Mouse (Mus musculus) heart, embryonic 16.5 days (tissue): Measurements from ENCODE around the gene Bicd1. TPM values are rescaled to one million over a fixed set of nuclear protein-coding genes. Genes with fewer than 3 reads are reported as not detected.

Experiments used
- ATAC-seq: fragments of 200-750 bp; cut with Nextera tagmentation; replicated peaks from 2 replicates; pipeline ENCODE4 v1.8.0; 2017; ENCODE audit warnings: moderate number of reproducible peaks; ENCODE audit not compliant: insufficient read depth, low FRiP score; ENCODE audit errors: extremely low read depth
- H3K27ac ChIP-seq: fragments of 300-500 bp; sonication (generic); 2 replicates; pipeline ENCODE4 v1.5.1; 2014; ENCODE audit warnings: mild to moderate bottlenecking, low read length, control low read depth, moderate library complexity
- H3K27me3 ChIP-seq: fragments of 300-500 bp; sonication (generic); 2 replicates; pipeline ENCODE4 v1.6.1; 2014; ENCODE audit warnings: low read length, mixed read lengths; ENCODE audit not compliant: control insufficient read depth, insufficient read depth
- H3K36me3 ChIP-seq: fragments of 300-500 bp; sonication (generic); 2 replicates; pipeline ENCODE4 v1.6.1; 2014; ENCODE audit not compliant: control insufficient read depth, insufficient read depth
- H3K4me1 ChIP-seq: fragments of 300-500 bp; sonication (generic); 2 replicates; pipeline ENCODE4 v1.6.1; 2014; ENCODE audit warnings: low read length, mixed read lengths; ENCODE audit not compliant: control insufficient read depth, insufficient read depth
- H3K4me2 ChIP-seq: fragments of 300-500 bp; sonication (generic); 2 replicates; pipeline ENCODE4 v1.6.1; 2014; ENCODE audit warnings: low read depth, mild to moderate bottlenecking, control low read depth, low read length
- H3K4me3 ChIP-seq: fragments of 300-500 bp; sonication (generic); 2 replicates; pipeline ENCODE4 v1.5.1; 2014; ENCODE audit warnings: mild to moderate bottlenecking, control low read depth, low read length
- H3K9ac ChIP-seq: fragments of 300-500 bp; sonication (generic); 2 replicates; pipeline ENCODE4 v1.6.1; 2014; ENCODE audit warnings: low read length, control low read depth
- H3K9me3 ChIP-seq: fragments of 300-500 bp; sonication (generic); replicated peaks from 2 replicates; pipeline ENCODE4 v1.6.1; 2016; ENCODE audit warnings: low read length; ENCODE audit not compliant: control insufficient read depth
- WGBS: fragments of 180-500 bp; shearing (Covaris S2); extraction: QIAGEN DNeasy Blood & Tissue Kit; methylation state at CpG from one replicate; pipeline ENCODE4 v1.1.7; 2014; 5-methylcytosine and 5-hydroxymethylcytosine counted together
- polyA plus RNA-seq: library from polyadenylated mRNA; unstranded; fragments of >200 nt; fragmentation: Nextera tagmentation; extraction: Ambion mirVana; gene quantifications from 2 replicates; pipeline ENCODE4 v1.2.1, GENCODE M21; 2015

Bicd1 gene
- polyA plus RNA-seq, 1 experiment from 2014 or later: 5.6 TPM

DNA sequence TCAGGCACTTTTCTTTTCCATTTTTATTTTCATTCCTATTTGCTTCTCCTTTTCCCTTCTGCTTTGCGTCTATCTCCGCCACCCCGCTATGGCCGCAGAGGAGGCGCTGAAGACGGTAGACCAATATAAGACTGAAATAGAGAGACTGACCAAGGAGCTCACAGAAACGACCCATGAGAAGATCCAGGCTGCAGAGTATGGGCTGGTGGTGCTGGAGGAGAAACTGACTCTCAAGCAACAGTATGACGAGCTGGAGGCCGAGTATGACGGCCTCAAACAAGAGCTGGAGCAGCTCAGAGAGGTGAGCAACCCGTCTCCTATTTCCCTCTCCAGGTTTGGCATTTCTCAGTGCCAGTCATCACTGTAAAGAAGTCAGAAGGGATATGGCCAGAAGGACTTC lies 655 bp downstream of the Bicd1 start:
- Histone ChIP-seq H3K4me3 (peak overlapping the region; percentile 72), H3K9me3 (no peaks in the 10 kb centered on the region), H3K27ac (peak overlapping the region; percentile 51), H3K9ac (peak overlapping the region; percentile 72), H3K36me3 (no peaks in the 10 kb centered on the region), H3K27me3 (no peaks in the 10 kb centered on the region), H3K4me2 (peak overlapping the region; percentile 80), H3K4me1 (peaks cover 11% of the 10 kb centered on the region)
- ATAC-seq: 0 out of 2 replicates have a peak, but pooled peaks have one; percentile 2
- WGBS: 1% methylated on average over 11 of the region's 11 CpGs

DNA sequence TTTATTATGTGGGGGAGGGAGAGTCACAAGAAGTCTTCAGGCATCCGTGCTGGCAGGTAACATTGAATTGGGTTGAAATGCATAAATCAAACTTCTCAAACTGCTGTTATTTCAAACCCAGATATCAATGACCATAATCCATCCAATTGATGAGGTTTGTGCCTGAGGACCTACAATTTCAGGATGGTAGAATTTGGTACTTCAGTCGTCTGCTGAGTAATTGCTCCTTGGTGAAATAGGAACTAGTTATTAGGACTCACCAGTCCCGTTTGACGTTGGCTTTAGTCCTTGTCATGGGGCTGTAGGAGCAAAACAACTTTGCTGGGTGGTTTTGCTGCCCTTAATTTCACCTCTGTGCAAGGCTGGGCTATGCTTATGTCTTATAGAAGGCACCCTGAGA lies 1.2 kb downstream of the Bicd1 start:
- no peak for ATAC-seq
- no peaks in the 10 kb centered on the region for H3K27me3 ChIP-seq
- peak overlapping the region; percentile 80 for H3K4me2 ChIP-seq
- H3K4me1 ChIP-seq: peaks cover 11% of the 10 kb centered on the region
- H3K27ac ChIP-seq: no peak overlapping the region
- WGBS: 23% methylated on average over 4 of the region's 4 CpGs
- peak overlapping the region; percentile 72 for H3K4me3 ChIP-seq
- H3K36me3 ChIP-seq: no peaks in the 10 kb centered on the region
- H3K9me3 ChIP-seq: no peaks in the 10 kb centered on the region
- no peak overlapping the region for H3K9ac ChIP-seq

DNA sequence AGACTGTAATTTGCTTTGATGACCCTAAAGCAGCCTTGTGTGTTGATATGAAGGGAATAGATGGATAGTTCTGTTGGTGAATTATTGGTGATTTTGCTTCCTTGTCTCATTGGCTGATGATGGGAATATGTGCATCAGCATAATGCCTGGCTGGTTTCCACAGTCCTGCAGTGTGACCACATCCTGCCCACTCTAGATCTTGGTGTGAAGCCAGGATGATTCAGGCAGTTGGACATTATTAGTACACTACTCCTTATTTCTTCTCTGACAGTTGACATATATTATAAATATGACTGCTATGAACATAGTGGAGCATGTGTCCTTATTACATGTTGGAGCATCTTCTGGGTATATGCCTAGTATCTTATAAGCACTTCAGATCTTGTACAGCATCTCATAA lies 4.6 kb downstream of the Bicd1 start:
- no peaks in the 10 kb centered on the region for H3K36me3 ChIP-seq
- peaks cover 11% of the 10 kb centered on the region for H3K4me1 ChIP-seq
- H3K27me3 ChIP-seq: no peaks in the 10 kb centered on the region
- no peak overlapping the region for H3K9ac ChIP-seq
- H3K9me3 ChIP-seq: no peaks in the 10 kb centered on the region
- no peak overlapping the region for H3K27ac ChIP-seq
- no peak overlapping the region for H3K4me2 ChIP-seq
- no peak overlapping the region for H3K4me3 ChIP-seq
- no peak for ATAC-seq

DNA sequence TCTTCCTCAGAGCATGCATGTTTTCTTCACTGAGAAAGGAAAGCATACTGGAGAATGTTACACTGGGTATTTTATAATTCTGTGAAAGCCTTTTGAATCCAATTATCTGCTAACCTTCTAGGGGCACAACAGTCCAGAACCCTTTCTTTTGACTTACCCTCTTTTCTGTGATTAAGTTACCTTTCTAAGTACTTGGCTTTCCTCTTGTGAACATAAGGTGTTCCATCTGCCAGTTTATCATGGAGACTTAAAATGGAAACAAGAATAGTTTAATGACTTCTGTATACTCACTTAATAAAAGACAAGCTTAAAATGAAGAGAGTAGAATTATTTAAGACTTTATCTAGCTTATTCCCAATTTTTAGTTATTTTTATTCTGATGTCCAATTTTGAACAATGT lies 16.1 kb downstream of the Bicd1 start:
- no peaks in the 10 kb centered on the region for H3K27me3 ChIP-seq
- no peaks in the 10 kb centered on the region for H3K9me3 ChIP-seq
- no peak overlapping the region for H3K4me2 ChIP-seq

DNA sequence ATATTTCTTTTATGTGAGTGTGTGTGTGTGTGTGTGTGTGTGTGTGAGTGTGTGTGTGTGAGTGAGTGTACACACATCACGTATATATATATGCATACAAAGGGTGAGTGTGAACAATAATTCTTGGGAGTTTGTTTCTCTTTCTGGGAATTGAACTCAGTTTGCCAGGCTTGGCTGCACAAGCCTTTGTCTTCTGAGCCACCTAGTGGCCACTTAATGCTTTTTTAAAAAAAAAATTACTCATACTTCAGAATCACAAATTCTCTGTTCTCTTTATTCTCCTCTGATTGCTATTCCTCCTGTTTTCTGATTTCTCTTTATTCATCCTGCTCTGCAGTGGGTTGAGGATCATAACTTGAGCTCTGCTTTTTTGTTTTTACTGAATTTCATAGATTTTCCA lies 30.5 kb downstream of the Bicd1 start:
- H3K4me1 ChIP-seq: no peaks in the 10 kb centered on the region
- no peak overlapping the region for H3K4me2 ChIP-seq
- no peaks in the 10 kb centered on the region for H3K27me3 ChIP-seq
- no peak overlapping the region for H3K4me3 ChIP-seq
- 0 out of 2 replicates have a peak, but pooled peaks cover 4% of the 10 kb centered on the region for H3K9me3 ChIP-seq
- no peak overlapping the region for H3K27ac ChIP-seq
- no peak for ATAC-seq
- no peaks in the 10 kb centered on the region for H3K36me3 ChIP-seq
- H3K9ac ChIP-seq: no peak overlapping the region
- WGBS: 89% methylated on average over 1 of the region's 1 CpGs

More for the DNA sequence above, 16.1 kb downstream of the Bicd1 start:
- no peak for ATAC-seq
- Histone ChIP-seq H3K4me3 (no peak overlapping the region), H3K4me1 (no peaks in the 10 kb centered on the region), H3K9ac (no peak overlapping the region), H3K36me3 (no peaks in the 10 kb centered on the region), H3K27ac (no peak overlapping the region)

DNA sequence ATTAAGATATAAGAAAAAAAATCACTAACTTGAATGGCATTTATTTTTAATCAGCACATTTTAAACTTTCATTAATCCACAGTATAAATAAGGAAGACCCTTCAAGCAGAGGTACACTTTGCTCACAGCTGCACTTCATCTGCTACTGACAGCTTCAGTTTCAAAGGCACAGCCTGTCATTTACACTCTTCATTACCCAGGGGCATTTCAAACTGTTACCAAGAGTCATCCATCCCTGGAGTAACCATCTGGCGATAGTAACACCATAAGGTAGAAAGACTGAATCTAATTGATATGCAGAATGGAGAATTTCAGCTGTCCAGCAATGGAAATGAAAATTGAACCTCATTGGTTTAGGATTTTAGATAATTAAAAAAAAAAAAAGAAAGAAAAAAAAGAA lies 34.2 kb downstream of the Bicd1 start:
- no peak for ATAC-seq
- WGBS: 68% methylated on average over 1 of the region's 1 CpGs

DNA sequence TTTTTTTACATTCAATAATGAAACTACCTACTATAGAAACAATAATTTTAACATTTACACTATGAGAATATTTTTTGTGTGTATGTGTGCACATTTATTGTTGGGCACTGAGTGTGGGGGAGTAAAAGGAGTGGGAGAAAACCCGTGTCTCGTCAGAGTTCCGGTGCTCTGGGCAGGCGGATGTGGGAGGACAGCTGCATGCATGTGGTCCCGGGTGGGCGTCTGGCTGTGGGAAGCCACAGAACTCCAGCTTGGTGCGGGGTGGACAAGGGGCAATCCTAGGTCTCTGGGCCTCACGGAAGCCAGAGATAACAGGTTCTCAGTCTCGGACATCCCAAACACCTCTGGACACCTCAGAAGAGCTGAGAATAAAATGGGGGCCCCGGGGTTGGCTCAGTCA lies 37.2 kb downstream of the Bicd1 start:
- Histone ChIP-seq H3K4me2 (no peak overlapping the region), H3K36me3 (no peaks in the 10 kb centered on the region), H3K9ac (no peak overlapping the region), H3K4me3 (no peak overlapping the region), H3K9me3 (0 out of 2 replicates have a peak, but pooled peaks cover 3% of the 10 kb centered on the region), H3K4me1 (no peaks in the 10 kb centered on the region), H3K27me3 (no peaks in the 10 kb centered on the region), H3K27ac (no peak overlapping the region)
- no peak for ATAC-seq
- WGBS: 59% methylated on average over 10 of the region's 10 CpGs

More for the DNA sequence above, 34.2 kb downstream of the Bicd1 start:
- Histone ChIP-seq H3K4me2 (no peak overlapping the region), H3K36me3 (no peaks in the 10 kb centered on the region), H3K9ac (no peak overlapping the region), H3K9me3 (no peaks in the 10 kb centered on the region), H3K4me1 (no peaks in the 10 kb centered on the region), H3K4me3 (no peak overlapping the region), H3K27ac (no peak overlapping the region), H3K27me3 (no peaks in the 10 kb centered on the region)

DNA sequence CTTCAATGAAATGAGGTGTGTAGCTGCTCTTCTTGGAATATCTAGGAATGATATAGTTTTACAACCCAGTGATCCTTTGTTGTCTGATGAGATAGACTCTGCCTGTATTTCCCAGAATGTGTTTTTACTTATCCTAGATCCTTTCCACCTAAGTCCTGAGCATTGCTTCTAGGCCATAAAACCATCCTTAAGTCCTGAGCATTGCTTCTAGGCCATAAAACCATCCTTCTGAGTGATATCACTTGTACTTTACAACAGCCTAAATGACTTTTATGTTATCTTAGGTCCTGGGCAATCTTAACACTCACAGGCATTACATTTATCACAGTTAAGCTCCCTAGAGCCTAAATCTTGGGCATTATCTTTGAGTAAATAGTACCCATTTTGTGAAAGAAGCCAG lies 48.6 kb downstream of the Bicd1 start:
- Histone ChIP-seq H3K27me3 (no peaks in the 10 kb centered on the region), H3K4me3 (no peak overlapping the region), H3K9ac (no peak overlapping the region), H3K9me3 (no peaks in the 10 kb centered on the region), H3K27ac (no peak overlapping the region), H3K4me2 (no peak overlapping the region), H3K4me1 (no peaks in the 10 kb centered on the region), H3K36me3 (no peaks in the 10 kb centered on the region)
- ATAC-seq: no peak

DNA sequence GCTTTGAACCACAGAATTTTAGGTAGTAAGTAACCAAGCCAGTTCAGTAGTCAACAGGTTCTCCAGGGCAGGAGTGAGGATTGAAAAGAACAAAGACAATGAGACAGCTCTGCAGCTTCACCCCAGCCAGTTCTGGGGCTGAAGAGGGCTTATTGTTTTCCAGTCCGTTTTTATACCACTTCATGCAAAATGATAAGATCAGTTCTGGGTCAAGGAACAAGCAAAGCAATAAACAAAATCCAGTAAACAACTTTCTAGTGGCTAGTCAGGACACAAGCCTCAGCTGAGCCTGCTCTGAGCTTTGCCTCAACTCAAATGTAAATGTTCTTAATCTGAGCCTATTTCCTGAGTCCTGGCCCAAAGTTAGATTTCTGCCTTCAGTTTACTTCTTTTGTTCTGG lies 52.3 kb downstream of the Bicd1 start:
- Histone ChIP-seq H3K4me3 (no peak overlapping the region), H3K9me3 (no peaks in the 10 kb centered on the region), H3K27me3 (no peaks in the 10 kb centered on the region), H3K36me3 (no peaks in the 10 kb centered on the region), H3K27ac (no peak overlapping the region), H3K9ac (no peak overlapping the region), H3K4me1 (no peaks in the 10 kb centered on the region), H3K4me2 (no peak overlapping the region)
- no peak for ATAC-seq
- 17% methylated on average over 1 of the region's 1 CpGs for WGBS

DNA sequence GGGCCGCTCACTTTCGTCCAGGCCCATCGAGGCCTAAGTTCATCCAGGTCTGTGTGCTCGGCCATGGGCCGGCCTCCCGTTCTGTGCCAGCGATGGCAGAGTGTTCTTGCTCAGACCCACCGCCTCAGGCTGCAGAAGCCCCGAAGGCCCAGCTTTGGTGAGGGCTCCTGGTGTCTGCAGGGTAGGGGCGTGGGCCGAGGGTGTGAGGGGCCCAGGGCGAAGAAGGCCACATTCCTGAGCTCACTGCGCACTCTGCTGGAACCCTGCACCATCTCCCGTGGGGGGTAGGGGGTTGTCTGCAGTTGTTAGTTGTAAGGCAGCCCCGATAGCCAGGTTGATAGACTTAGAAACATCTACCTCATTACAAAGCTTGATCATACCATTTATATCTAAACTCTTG lies 62.8 kb downstream of the Bicd1 start:
- Histone ChIP-seq H3K27ac (no peak overlapping the region), H3K4me3 (no peak overlapping the region)
- 69% methylated on average over 15 of the region's 15 CpGs for WGBS

More for the DNA sequence above, 62.8 kb downstream of the Bicd1 start:
- no peak overlapping the region for H3K9ac ChIP-seq
- no peak overlapping the region for H3K4me2 ChIP-seq
- ATAC-seq: no peak
- H3K9me3 ChIP-seq: no peaks in the 10 kb centered on the region
- H3K4me1 ChIP-seq: no peaks in the 10 kb centered on the region
- H3K27me3 ChIP-seq: no peaks in the 10 kb centered on the region
- H3K36me3 ChIP-seq: no peaks in the 10 kb centered on the region
